Mouse (Mus musculus) kidney, embryonic 16.5 days (tissue): ENCODE data around the gene Cables2. TPM values are rescaled to one million over a fixed set of nuclear protein-coding genes. Genes with fewer than 3 reads are reported as not detected.

Experiments
- ATAC-seq: fragments of 200-750 bp; cut with Nextera tagmentation; 2 replicates; pipeline ENCODE4 v1.8.0; 2017; ENCODE audit warnings: moderate TSS enrichment; ENCODE audit not compliant: low FRiP score, low TSS enrichment
- H3K27ac ChIP-seq: fragments of 300-500 bp; sonication (generic); 2 replicates; pipeline ENCODE4 v1.5.1; 2014; ENCODE audit warnings: low read length
- H3K27me3 ChIP-seq: fragments of 300-500 bp; sonication (generic); 2 replicates; pipeline ENCODE4 v1.6.1; 2014; ENCODE audit warnings: low read length, control low read depth, mixed read lengths; ENCODE audit not compliant: insufficient read depth
- H3K36me3 ChIP-seq: fragments of 300-500 bp; sonication (generic); 2 replicates; pipeline ENCODE4 v1.6.1; 2014; ENCODE audit warnings: low read length, control low read depth, mixed read lengths; ENCODE audit not compliant: insufficient read depth
- H3K4me1 ChIP-seq: fragments of 300-500 bp; sonication (generic); 2 replicates; pipeline ENCODE4 v1.6.1; 2014; ENCODE audit warnings: low read length, control low read depth, mixed read lengths; ENCODE audit not compliant: insufficient read depth
- H3K4me2 ChIP-seq: fragments of 300-500 bp; sonication (generic); replicated peaks from 2 replicates; pipeline ENCODE4 v1.6.1; 2014; ENCODE audit warnings: low read depth, low read length
- H3K4me3 ChIP-seq: fragments of 300-500 bp; sonication (generic); 2 replicates; pipeline ENCODE4 v1.5.1; 2014; ENCODE audit warnings: mild to moderate bottlenecking, low read length
- H3K9ac ChIP-seq: fragments of 300-500 bp; sonication (generic); replicated peaks from 2 replicates; pipeline ENCODE4 v1.6.1; 2014; ENCODE audit warnings: low read length
- H3K9me3 ChIP-seq: fragments of 300-500 bp; sonication (generic); 2 replicates; pipeline ENCODE4 v1.6.1; 2016; ENCODE audit warnings: low read length, control low read depth
- WGBS: fragments of 180-500 bp; shearing (Covaris S2); extraction: QIAGEN DNeasy Blood & Tissue Kit; methylation state at CpG from one replicate; pipeline ENCODE4 v1.1.7; 2014; 5-methylcytosine and 5-hydroxymethylcytosine counted together
- polyA plus RNA-seq: library from polyadenylated mRNA; unstranded; fragments of >200 nt; fragmentation: Nextera tagmentation; extraction: Ambion mirVana; gene quantifications from 2 replicates; pipeline ENCODE4 v1.2.1, GENCODE M21; 2015

Cables2 gene
- polyA plus RNA-seq, 1 experiment from 2014 or later: 11.2 TPM

DNA sequence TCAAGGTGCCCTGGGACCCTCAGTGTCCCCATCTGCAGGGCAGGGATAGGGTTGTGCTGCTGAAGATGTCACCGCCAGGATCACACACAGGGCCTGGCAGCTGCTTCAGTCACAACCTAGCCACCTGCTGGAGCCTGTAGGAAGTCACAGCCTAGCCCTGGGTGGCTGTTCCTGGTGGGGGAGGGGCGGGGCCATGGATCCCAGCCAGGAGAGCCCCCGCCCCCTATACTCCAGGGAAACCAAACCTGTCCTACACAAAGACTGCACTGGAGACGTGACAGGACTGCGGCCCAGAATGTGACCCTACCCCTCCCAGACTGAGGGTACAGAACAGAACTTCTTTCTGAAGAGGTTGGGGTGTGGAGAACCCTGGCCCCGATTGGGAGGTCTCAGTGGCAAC, 51.0 kb downstream of the Cables2 start:
- no peaks in the 10 kb centered on the region for H3K9me3 ChIP-seq
- H3K27me3 ChIP-seq: peaks cover 12% of the 10 kb centered on the region; the same call in 1 of the 2 replicates
- no peak overlapping the region for H3K4me3 ChIP-seq
- H3K9ac ChIP-seq: peak overlapping the region; percentile 40; the same call in 1 of the 2 replicates
- 0 out of 2 replicates have a peak, but pooled peaks cover 2% of the 10 kb centered on the region for H3K36me3 ChIP-seq
- peak; percentile 10 for ATAC-seq
- peak overlapping the region; percentile 25 for H3K4me2 ChIP-seq
- H3K4me1 ChIP-seq: peaks cover 69% of the 10 kb centered on the region
- H3K27ac ChIP-seq: 0 out of 2 replicates have a peak overlapping the region, but pooled peaks have one; percentile 36
- 17% methylated on average over 6 of the region's 6 CpGs for WGBS

DNA sequence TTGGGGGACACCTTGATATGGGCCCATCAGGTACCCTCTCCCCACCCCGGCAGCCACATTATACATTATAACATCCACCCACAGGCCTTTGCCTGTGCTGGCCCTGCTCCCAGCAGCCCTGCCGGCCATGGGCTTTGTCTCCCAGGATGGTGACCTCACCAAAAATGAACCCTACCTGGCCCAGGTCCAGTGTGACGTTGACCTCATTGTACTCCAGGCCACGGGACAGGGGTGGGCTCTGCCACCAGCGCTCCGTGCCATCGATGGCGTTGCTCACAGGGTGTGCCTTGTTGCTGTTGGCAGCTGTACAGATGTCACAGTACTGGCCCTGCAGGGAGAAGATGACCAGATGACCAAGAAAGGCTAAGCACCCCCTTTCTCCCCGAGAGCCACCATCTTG, 52.2 kb downstream of the Cables2 start:
- Histone ChIP-seq H3K4me2 (no peak overlapping the region), H3K9ac (no peak overlapping the region), H3K27me3 (peaks cover 12% of the 10 kb centered on the region; the same call in 1 of the 2 replicates), H3K4me3 (no peak overlapping the region), H3K4me1 (peaks cover 68% of the 10 kb centered on the region), H3K36me3 (0 out of 2 replicates have a peak, but pooled peaks cover 2% of the 10 kb centered on the region), H3K27ac (0 out of 2 replicates have a peak overlapping the region, but pooled peaks have one; percentile 22), H3K9me3 (no peaks in the 10 kb centered on the region)
- no peak for ATAC-seq
- WGBS: 87% methylated on average over 9 of the region's 9 CpGs

DNA sequence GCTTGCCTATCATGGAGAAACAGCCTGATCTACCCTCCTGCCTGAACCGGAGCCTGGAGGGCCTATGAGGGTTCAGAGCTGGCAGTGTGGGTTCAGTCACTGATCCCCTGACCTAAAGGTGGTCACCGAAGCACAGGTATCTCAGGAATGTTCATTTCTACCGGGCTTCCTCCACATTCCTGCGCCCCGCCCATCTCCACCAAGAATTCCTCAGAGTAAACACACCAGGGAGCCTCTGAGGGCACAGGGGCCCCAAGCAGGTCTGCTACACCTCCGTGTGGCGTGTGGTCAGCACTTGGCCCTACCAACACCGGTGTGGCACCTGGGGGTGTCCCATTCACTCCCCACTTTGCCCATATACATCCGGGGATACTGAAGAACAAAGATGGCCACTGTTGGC, 53.1 kb downstream of the Cables2 start:
- H3K9me3 ChIP-seq: no peaks in the 10 kb centered on the region
- H3K4me1 ChIP-seq: peaks cover 74% of the 10 kb centered on the region
- no peak overlapping the region for H3K4me2 ChIP-seq
- H3K27ac ChIP-seq: peak overlapping the region; percentile 84
- no peak for ATAC-seq
- 57% methylated on average over 9 of the region's 9 CpGs for WGBS
- H3K36me3 ChIP-seq: 0 out of 2 replicates have a peak, but pooled peaks cover 2% of the 10 kb centered on the region
- 0 out of 2 replicates have a peak overlapping the region, but pooled peaks have one; percentile 20 for H3K9ac ChIP-seq
- no peak overlapping the region for H3K4me3 ChIP-seq
- H3K27me3 ChIP-seq: peaks cover 12% of the 10 kb centered on the region; the same call in 1 of the 2 replicates

DNA sequence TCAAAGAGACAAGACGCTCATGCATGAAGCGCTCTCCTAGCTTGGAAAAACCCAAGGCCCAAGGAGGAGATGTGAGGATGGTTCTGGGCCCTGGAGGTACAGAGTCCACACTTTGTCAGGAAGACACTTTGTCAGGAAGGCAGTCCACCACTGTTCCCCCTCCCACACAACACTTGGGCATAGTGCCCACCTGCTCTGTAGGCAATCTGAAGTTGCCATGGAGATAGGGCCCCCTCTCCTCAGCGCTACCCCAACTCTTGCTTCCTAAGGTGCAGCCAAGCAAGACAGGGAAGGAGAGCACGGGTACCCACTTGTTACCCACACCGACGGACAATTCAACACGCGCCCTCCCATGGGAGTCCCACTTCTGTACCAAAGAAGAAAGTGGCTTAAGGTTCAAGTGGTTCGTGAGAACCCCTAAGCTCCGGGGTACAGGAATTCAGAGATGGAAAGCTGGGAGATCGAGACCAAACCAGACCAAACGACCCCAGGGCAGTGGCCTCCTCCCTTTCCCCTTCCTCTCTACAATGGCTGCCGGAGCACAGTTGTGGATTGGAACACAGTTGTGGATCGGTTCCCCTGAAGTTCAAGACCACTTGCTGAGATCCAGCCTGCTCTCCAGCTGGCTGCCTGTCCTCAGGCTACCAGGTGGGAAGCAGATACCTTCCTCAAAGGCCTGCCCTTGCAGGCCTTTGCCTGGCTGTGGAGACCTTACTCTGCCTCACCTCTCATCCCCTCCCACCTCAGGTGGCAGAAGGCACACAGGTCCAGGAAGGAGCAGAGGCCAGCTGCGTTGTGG, 54.0 kb downstream of the Cables2 start:
- H3K36me3 ChIP-seq: 0 out of 2 replicates have a peak, but pooled peaks cover 2% of the 10 kb centered on the region
- 78% methylated on average over 15 of the region's 15 CpGs for WGBS
- no peak overlapping the region for H3K4me3 ChIP-seq
- peak overlapping the region; percentile 84 for H3K27ac ChIP-seq
- ATAC-seq: no peak
- peaks cover 7% of the 10 kb centered on the region; the same call in 1 of the 2 replicates for H3K27me3 ChIP-seq
- no peak overlapping the region for H3K4me2 ChIP-seq
- peaks cover 82% of the 10 kb centered on the region for H3K4me1 ChIP-seq
- H3K9ac ChIP-seq: 0 out of 2 replicates have a peak overlapping the region, but pooled peaks have one; percentile 18
- H3K9me3 ChIP-seq: no peaks in the 10 kb centered on the region

DNA sequence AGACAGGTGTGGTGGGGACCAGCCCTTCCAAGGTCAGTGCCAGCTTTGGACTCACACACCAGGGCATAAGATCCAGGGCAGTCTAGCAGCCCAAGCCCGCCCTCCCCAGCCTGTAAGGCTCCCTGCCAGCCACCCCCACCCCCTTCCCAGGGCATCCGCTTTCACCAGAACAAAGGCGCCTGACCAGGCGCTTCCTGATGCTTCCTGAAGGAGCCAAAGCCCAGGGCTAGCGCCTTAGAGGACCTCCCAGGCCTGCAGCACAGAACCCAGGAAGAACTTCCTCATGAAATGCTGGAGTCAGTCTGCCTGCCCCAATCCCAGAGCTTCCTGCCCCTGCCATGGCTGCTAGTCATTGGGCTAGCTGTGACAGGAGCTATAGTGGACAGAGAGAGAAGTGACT, 54.6 kb downstream of the Cables2 start:
- Histone ChIP-seq H3K4me1 (peaks cover 81% of the 10 kb centered on the region), H3K9me3 (no peaks in the 10 kb centered on the region), H3K4me3 (no peak overlapping the region), H3K36me3 (0 out of 2 replicates have a peak, but pooled peaks cover 2% of the 10 kb centered on the region), H3K27me3 (peaks cover 2% of the 10 kb centered on the region; the same call in 1 of the 2 replicates), H3K27ac (peak overlapping the region; percentile 84), H3K4me2 (no peak overlapping the region), H3K9ac (0 out of 2 replicates have a peak overlapping the region, but pooled peaks have one; percentile 1)
- peak; percentile 10 for ATAC-seq
- 39% methylated on average over 5 of the region's 5 CpGs for WGBS

DNA sequence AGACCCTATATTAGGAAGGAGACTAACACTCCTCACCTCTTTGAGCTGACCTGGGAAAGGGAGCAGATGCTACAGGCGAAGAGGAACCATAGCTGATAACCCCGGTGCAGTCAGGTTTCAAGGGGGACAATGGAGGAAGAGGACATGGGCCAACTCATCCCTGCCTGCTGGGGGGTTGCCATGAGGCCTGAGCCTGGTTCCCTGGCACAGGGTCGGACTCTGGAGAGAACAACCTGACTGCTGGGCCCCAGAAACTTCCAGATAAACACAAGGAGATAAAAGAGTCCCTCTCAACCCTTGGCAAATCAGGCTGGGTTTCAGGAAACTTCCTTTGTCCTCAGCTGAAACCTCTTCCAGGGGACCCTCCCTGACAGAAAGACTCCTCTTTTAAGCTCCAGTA, 55.1 kb downstream of the Cables2 start:
- peak overlapping the region; percentile 84 for H3K27ac ChIP-seq
- H3K9me3 ChIP-seq: no peaks in the 10 kb centered on the region
- ATAC-seq: no peak
- no peaks in the 10 kb centered on the region for H3K27me3 ChIP-seq
- H3K4me3 ChIP-seq: no peak overlapping the region
- 0 out of 2 replicates have a peak, but pooled peaks cover 2% of the 10 kb centered on the region for H3K36me3 ChIP-seq
- H3K4me2 ChIP-seq: no peak overlapping the region
- 72% methylated on average over 3 of the region's 3 CpGs for WGBS
- H3K4me1 ChIP-seq: peaks cover 77% of the 10 kb centered on the region
- no peak overlapping the region for H3K9ac ChIP-seq

DNA sequence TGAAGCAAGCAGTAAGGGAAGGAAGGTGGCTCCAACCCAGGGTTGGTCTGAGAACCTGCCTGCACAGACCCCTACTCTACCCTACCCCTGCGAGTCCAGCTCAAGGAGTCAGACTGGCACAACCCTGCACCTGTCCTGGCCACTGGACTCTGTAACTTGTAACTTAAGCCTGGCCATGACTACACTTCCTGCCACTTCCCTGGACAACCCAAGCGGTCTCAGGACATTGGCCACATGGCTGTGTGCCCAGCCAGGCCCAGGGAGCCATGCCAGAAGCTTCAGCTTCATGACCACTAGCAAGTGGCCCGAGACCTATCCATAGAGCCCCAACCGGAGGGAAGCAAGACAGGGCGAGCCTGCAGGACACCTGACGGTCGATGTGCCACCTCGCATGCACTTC, 55.7 kb downstream of the Cables2 start:
- H3K4me1 ChIP-seq: peaks cover 70% of the 10 kb centered on the region
- H3K27ac ChIP-seq: peak overlapping the region; percentile 13; the same call in 1 of the 2 replicates
- WGBS: 75% methylated on average over 8 of the region's 8 CpGs
- no peak overlapping the region for H3K4me3 ChIP-seq
- 0 out of 2 replicates have a peak, but pooled peaks cover 2% of the 10 kb centered on the region for H3K36me3 ChIP-seq
- H3K9ac ChIP-seq: no peak overlapping the region; the same call in 1 of the 2 replicates
- H3K4me2 ChIP-seq: no peak overlapping the region
- 0 out of 2 replicates have a peak, but pooled peaks cover 2% of the 10 kb centered on the region for H3K9me3 ChIP-seq
- H3K27me3 ChIP-seq: no peaks in the 10 kb centered on the region
- ATAC-seq: 0 out of 2 replicates have a peak, but pooled peaks have one; percentile 13

DNA sequence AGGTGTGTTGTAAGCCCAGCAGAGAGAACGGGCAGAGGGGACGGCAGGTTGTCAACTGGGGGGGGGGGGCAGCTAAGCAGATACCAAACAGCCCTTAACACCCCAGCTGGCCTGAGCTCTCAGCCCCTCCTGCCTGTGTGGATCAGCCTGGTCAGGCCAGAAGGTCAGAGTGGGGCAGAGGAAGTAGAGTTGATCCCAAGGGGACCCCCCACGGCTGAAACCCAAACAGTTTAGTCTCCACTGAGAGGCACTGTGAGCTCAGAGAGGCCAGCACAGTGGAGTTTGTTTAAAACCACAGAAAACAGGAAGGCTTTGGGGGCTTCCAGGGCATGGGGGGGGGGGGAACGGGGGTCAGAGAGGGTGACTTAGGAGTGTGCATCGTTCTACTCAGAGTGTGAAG, 56.4 kb downstream of the Cables2 start:
- peaks cover 63% of the 10 kb centered on the region for H3K4me1 ChIP-seq
- H3K9me3 ChIP-seq: peaks cover 5% of the 10 kb centered on the region; the same call in 1 of the 2 replicates
- WGBS: 35% methylated on average over 5 of the region's 5 CpGs
- no peak overlapping the region for H3K4me3 ChIP-seq
- no peak overlapping the region for H3K4me2 ChIP-seq
- H3K27me3 ChIP-seq: no peaks in the 10 kb centered on the region
- no peak overlapping the region for H3K9ac ChIP-seq
- no peak overlapping the region for H3K27ac ChIP-seq
- no peak for ATAC-seq
- 0 out of 2 replicates have a peak, but pooled peaks cover 5% of the 10 kb centered on the region for H3K36me3 ChIP-seq

DNA sequence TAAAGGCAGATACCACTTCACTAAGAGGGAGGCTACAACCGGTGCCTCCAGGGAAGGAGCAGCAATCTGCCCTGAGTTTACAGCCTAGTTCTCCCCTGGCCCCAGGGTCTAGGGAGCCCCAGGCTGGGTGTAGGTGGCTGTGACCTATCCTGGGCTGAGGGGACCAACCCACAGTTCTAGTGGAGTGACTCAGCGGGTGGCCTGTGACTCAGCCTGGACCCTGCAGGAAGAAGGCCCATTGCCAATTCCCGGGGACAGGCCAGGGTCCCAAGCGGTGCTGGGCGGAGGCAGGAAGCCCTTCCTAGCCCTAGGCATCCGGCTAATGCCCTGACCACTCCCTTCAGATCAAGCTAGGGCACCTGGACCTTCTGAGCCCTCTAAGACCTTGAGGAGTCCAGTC, 57.3 kb downstream of the Cables2 start:
- H3K4me3 ChIP-seq: no peak overlapping the region
- H3K36me3 ChIP-seq: 0 out of 2 replicates have a peak, but pooled peaks cover 5% of the 10 kb centered on the region
- WGBS: 61% methylated on average over 6 of the region's 6 CpGs
- peaks cover 5% of the 10 kb centered on the region; the same call in 1 of the 2 replicates for H3K9me3 ChIP-seq
- H3K27me3 ChIP-seq: no peaks in the 10 kb centered on the region
- H3K4me1 ChIP-seq: peaks cover 62% of the 10 kb centered on the region
- no peak overlapping the region for H3K4me2 ChIP-seq
- 0 out of 2 replicates have a peak overlapping the region, but pooled peaks have one; percentile 22 for H3K9ac ChIP-seq
- peak overlapping the region; percentile 77; the same call in 1 of the 2 replicates for H3K27ac ChIP-seq
- ATAC-seq: no peak
